Mouse (Mus musculus) heart, embryonic 12.5 days (tissue): Measurements from ENCODE around the gene Ankrd6. TPM values are rescaled to one million over a fixed set of nuclear protein-coding genes. Genes with fewer than 3 reads are reported as not detected.

ENCODE experiments used
- ATAC-seq: fragments of 200-750 bp; cut with Nextera tagmentation; 2 replicates; pipeline ENCODE4 v1.8.0; 2017; ENCODE audit warnings: moderate TSS enrichment, moderate library complexity; ENCODE audit not compliant: insufficient number of reproducible peaks, low FRiP score
- H3K27ac ChIP-seq: fragments of 300-500 bp; sonication (generic); 2 replicates; pipeline ENCODE4 v1.5.1; 2016; ENCODE audit warnings: mild to moderate bottlenecking, moderate library complexity; ENCODE audit not compliant: poor library complexity, severe bottlenecking
- H3K27me3 ChIP-seq: fragments of 300-500 bp; sonication (generic); replicated peaks from 2 replicates; pipeline ENCODE4 v1.6.1; 2016; ENCODE audit warnings: mild to moderate bottlenecking, moderate library complexity
- H3K36me3 ChIP-seq: fragments of 300-500 bp; sonication (generic); 2 replicates; pipeline ENCODE4 v1.6.1; 2016; ENCODE audit warnings: mild to moderate bottlenecking, moderate library complexity
- H3K4me1 ChIP-seq: fragments of 300-500 bp; sonication (generic); replicated peaks from 2 replicates; pipeline ENCODE4 v1.6.1; 2016; ENCODE audit warnings: mild to moderate bottlenecking
- H3K4me2 ChIP-seq: fragments of 300-500 bp; sonication (generic); 2 replicates; pipeline ENCODE4 v1.6.1; 2016; ENCODE audit warnings: mild to moderate bottlenecking, moderate library complexity
- H3K4me3 ChIP-seq: fragments of 300-500 bp; sonication (generic); 2 replicates; pipeline ENCODE4 v1.5.1; 2016; ENCODE audit warnings: mild to moderate bottlenecking
- H3K9ac ChIP-seq: fragments of 300-500 bp; sonication (generic); 2 replicates; pipeline ENCODE4 v1.6.1; 2016; ENCODE audit warnings: mild to moderate bottlenecking, moderate library complexity
- H3K9me3 ChIP-seq: fragments of 300-500 bp; sonication (generic); replicated peaks from 2 replicates; pipeline ENCODE4 v1.6.1; 2016; ENCODE audit warnings: mild to moderate bottlenecking, moderate library complexity
- WGBS: fragments of 180-500 bp; shearing (Covaris S2); methylation state at CpG from one replicate; pipeline ENCODE4 v1.1.7; 2016; 5-methylcytosine and 5-hydroxymethylcytosine counted together
- polyA plus RNA-seq: library from polyadenylated mRNA; unstranded; fragments of >200 nt; fragmentation: Nextera tagmentation; extraction: Ambion mirVana; gene quantifications from 2 replicates; pipeline ENCODE4 v1.2.1, GENCODE M21; 2016

Gene Ankrd6
- polyA plus RNA-seq, 1 experiment from 2014 or later: 7.7 TPM

DNA sequence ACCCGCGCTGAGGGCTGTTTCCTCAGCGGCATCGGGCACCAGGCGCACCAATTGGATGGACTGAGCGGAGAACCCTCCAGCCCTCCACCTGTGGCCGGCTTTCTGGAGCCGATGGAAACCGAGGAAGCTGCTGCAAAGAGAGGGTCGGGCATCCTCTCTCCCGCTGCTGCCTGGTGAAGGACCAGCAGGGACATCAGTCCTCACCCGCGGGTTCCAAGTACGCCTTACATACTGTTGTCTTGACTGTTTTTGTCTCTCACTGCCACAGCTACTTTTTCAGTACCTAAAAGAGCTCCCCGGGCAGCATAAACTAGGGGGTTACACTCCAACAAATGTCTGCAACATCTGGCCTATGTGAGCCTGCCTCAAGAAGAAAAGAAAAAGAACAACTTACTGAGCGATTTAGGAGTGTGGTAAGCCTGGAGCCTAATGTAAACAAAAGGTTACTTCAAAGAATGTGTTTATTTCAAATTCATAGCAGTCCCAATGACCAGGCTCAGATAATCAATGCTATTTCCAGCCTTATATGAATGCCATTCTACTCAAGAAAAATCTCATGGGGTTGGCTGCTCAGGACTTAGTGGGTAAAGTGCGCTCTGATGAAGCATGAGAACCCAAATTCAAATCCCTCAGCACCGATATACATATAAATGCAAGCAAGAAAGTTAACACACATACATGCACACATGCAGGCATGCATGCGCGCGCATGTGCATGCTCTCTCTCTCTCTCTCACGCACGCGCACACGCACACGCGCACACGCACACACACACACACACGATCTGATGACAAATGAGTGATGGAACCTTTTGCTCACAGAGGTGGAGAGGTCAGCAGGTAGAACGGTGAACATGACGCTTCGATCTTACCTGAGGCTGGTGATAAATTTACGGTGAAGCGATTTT is 647 bp upstream of the Ankrd6 start:
- Histone ChIP-seq H3K27me3 (peaks cover 4% of the 10 kb centered on the region; the same call in 1 of the 2 replicates), H3K9ac (peak overlapping the region; percentile 78), H3K4me1 (peaks cover 30% of the 10 kb centered on the region), H3K9me3 (no peaks in the 10 kb centered on the region; the same call in 1 of the 2 replicates), H3K4me2 (peak overlapping the region; percentile 89), H3K27ac (no peak overlapping the region), H3K4me3 (peak overlapping the region; percentile 83), H3K36me3 (no peaks in the 10 kb centered on the region)
- ATAC-seq: peak; percentile 45
- 3% methylated on average over 34 of the region's 34 CpGs for WGBS

DNA sequence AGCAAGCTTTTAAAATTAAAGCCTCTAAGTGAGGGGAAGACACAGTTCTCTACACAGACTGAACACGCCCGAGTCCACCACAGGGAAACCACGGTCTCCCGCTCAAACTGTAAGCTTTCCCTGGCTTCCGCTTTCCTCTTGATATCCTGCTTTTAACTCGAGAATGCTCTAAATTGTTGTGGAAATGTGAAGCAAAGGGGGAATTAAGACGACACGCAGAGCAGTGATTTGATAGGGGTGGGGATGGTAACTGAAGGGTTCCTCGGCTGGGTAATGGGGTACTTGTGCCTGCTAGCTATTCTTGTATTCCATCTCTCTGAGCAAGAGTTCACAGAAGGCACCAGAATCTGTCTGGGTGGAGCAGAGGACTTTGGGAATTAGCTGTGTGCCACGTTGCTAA is 1.9 kb downstream of the Ankrd6 start:
- no peak for ATAC-seq
- 49% methylated on average over 10 of the region's 10 CpGs for WGBS
- Histone ChIP-seq H3K4me1 (peaks cover 30% of the 10 kb centered on the region), H3K27me3 (peaks cover 4% of the 10 kb centered on the region; the same call in 1 of the 2 replicates), H3K9me3 (no peaks in the 10 kb centered on the region; the same call in 1 of the 2 replicates), H3K36me3 (no peaks in the 10 kb centered on the region), H3K9ac (no peak overlapping the region), H3K4me3 (no peak overlapping the region), H3K4me2 (0 out of 2 replicates have a peak overlapping the region, but pooled peaks have one; percentile 21), H3K27ac (no peak overlapping the region)

DNA sequence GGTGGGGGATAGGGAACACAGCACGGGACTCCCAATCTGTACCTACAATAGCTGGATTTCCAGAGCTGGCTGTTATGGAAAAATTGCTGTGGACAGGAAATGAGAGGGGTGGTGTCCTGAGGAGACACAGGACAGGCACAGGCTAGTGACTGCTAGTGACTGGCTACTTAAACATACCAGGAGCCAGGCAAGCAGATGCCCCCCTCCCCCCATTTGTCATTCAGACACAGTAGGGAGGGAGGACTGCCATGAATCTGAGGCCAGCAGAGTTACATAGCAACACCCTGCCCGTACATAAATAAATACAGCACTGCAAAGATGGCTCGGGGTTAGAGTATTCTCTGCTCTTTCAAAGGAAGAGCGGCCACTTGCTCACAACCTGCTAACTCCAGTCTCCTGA is 3.0 kb downstream of the Ankrd6 start:
- Histone ChIP-seq H3K9me3 (no peaks in the 10 kb centered on the region), H3K27me3 (peaks cover 4% of the 10 kb centered on the region; the same call in 1 of the 2 replicates), H3K9ac (no peak overlapping the region), H3K27ac (peak overlapping the region; percentile 58), H3K4me2 (peak overlapping the region; percentile 50), H3K4me1 (peaks cover 30% of the 10 kb centered on the region), H3K4me3 (no peak overlapping the region), H3K36me3 (no peaks in the 10 kb centered on the region)
- 24% methylated on average over 4 of the region's 4 CpGs for WGBS
- ATAC-seq: no peak

DNA sequence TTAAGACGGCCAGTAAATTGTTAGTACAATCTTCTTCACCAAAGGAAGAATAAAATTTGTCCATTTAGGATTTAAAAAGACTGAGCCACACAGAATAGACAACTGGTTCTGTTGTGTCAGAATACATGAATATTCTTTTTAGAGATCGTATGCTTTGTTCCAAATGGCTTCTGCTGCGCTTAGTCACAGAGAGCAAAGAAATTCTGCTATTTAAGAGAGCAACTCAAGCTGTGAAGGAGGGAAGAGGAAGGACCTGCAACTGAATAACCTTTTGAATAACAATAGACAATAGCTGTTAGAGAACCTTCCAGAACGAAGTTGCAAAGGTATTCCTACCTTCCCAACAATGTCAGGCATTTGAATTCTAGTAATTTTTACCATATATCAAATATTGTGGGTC is 9.7 kb downstream of the Ankrd6 start:
- ATAC-seq: no peak
- 74% methylated on average over 4 of the region's 4 CpGs for WGBS
- H3K4me1 ChIP-seq: peaks cover 18% of the 10 kb centered on the region

DNA sequence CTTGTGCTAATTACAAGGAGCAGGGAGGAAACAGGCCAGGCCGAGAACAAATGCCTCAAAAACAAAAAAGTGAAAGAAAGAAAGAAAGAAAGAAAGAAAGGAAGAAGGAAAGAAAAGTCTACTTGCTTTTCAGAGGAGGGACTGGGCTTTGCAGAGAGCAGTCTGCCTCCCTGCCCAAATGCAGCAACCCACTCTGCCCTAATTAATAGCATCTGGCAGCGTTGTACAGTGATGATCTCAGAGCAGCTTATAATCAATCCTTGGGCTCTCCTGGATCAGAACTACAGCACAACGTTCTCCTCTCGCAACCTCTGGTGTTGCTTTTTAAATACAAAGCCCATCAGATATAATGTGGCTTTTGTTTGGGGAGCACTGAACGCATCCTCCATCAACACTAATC is 10.7 kb downstream of the Ankrd6 start:
- H3K9ac ChIP-seq: no peak overlapping the region
- no peak for ATAC-seq
- H3K36me3 ChIP-seq: no peaks in the 10 kb centered on the region
- H3K4me1 ChIP-seq: peaks cover 19% of the 10 kb centered on the region
- no peak overlapping the region for H3K27ac ChIP-seq
- H3K27me3 ChIP-seq: no peaks in the 10 kb centered on the region
- no peak overlapping the region for H3K4me3 ChIP-seq
- no peak overlapping the region for H3K4me2 ChIP-seq
- 66% methylated on average over 5 of the region's 5 CpGs for WGBS
- no peaks in the 10 kb centered on the region for H3K9me3 ChIP-seq

More for the DNA sequence above, 9.7 kb downstream of the Ankrd6 start:
- no peak overlapping the region for H3K4me3 ChIP-seq
- H3K27ac ChIP-seq: no peak overlapping the region
- no peak overlapping the region for H3K4me2 ChIP-seq
- H3K9me3 ChIP-seq: no peaks in the 10 kb centered on the region
- no peak overlapping the region for H3K9ac ChIP-seq
- no peaks in the 10 kb centered on the region for H3K36me3 ChIP-seq
- no peaks in the 10 kb centered on the region for H3K27me3 ChIP-seq

DNA sequence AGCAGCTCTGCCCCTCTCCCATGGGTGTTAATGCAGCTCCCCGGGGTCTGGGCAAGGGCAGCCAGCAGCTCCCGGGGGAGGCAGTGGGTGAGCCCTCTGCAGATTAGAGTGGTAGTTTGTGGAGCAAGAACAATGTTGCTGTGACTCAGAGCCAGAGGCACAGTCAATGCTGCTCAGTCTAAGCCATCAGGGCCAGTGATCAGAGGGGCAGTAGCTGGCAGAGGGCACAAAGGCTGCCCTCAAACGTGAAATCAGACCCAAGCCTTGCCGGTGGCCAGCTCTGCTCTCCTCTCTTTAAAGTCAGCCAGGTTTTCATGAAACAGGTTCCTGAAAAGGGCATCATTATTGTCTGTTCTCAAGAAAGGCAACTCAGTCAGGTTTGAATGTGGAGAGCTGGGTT is 11.1 kb downstream of the Ankrd6 start:
- ATAC-seq: no peak; the same call in 1 of the 2 replicates
- no peak overlapping the region for H3K4me3 ChIP-seq
- WGBS: 49% methylated on average over 4 of the region's 4 CpGs

DNA sequence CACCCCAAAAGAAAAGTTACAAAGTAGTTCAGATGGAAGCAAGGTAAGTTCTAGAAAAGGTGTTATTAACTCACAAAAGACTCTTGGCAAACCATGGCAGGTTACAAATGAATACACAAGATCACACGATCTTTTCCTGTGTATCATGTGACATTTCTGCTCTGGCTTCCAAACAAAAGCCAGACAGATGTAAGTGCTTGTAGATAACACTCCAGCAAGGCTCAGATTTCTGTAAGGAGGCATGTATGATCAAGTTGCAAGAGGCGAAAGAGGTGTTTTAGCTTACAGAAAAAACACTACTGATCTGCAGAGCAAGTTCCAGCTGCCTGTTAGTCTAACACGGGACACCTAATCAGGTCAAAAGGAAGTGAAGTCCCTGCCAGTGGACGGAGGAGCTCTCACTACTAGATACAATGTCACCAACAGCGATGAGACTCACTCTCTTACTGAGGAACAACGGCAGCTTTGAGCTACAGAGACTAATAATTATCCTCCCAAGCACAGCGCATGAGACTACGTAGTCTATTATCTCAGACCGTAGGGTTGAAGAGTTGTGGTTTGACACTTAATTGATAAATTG is 13.8 kb downstream of the Ankrd6 start:
- no peak overlapping the region for H3K9ac ChIP-seq
- ATAC-seq: no peak
- peaks cover 22% of the 10 kb centered on the region for H3K4me1 ChIP-seq
- peak overlapping the region; percentile 53 for H3K27ac ChIP-seq
- H3K36me3 ChIP-seq: no peaks in the 10 kb centered on the region
- 14% methylated on average over 9 of the region's 9 CpGs for WGBS
- peak overlapping the region; percentile 12; the same call in 1 of the 2 replicates for H3K4me3 ChIP-seq
- no peaks in the 10 kb centered on the region for H3K9me3 ChIP-seq
- H3K4me2 ChIP-seq: peak overlapping the region; percentile 48
- H3K27me3 ChIP-seq: no peaks in the 10 kb centered on the region

More for the DNA sequence above, 11.1 kb downstream of the Ankrd6 start:
- Histone ChIP-seq H3K9ac (no peak overlapping the region), H3K27me3 (no peaks in the 10 kb centered on the region), H3K27ac (no peak overlapping the region), H3K9me3 (no peaks in the 10 kb centered on the region), H3K4me2 (no peak overlapping the region), H3K4me1 (peaks cover 19% of the 10 kb centered on the region), H3K36me3 (no peaks in the 10 kb centered on the region)

DNA sequence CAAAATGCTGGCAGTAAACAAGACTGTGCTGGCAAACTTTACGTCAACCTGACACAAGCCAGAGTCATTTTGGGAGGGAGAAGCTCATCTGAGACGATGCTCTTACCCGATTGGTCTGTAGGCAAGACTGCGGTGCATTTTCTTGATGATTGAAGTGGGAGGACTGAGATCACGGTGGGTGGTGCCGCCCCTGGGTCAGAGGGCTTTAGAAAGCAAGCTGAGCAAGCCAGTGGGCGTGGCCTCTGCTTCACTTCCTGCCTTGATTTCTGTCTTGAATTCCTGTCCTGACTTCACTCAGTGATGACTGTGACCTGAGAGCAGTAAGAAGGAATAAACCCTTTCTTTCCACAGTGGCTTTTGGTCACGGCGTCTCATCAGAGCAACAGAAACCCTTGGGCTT is 18.6 kb downstream of the Ankrd6 start:
- Histone ChIP-seq H3K4me3 (no peak overlapping the region), H3K36me3 (0 out of 2 replicates have a peak, but pooled peaks cover 3% of the 10 kb centered on the region), H3K9me3 (no peaks in the 10 kb centered on the region), H3K4me2 (no peak overlapping the region), H3K9ac (no peak overlapping the region), H3K27me3 (no peaks in the 10 kb centered on the region), H3K27ac (no peak overlapping the region), H3K4me1 (peaks cover 19% of the 10 kb centered on the region)
- no peak for ATAC-seq
- WGBS: 61% methylated on average over 9 of the region's 9 CpGs

DNA sequence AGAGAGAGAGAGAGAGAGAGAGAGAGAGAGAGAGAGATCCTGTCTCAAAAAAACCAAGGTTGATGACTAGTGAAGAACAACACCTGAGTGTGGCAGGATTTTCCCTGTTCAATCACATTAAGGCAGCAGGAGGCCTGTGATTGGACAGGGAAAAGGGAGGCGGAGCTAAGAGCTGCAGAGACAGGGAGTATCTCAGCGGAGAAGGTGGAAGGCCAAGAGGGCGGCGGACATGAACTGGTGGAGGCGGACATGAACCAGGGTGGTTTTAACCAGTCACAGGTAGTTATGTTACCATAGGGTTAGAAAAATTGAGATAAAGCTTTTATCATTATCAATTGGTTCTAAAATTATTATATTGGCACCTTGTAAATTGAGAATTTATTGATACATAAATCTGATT is 20.9 kb downstream of the Ankrd6 start:
- 86% methylated on average over 5 of the region's 5 CpGs for WGBS

DNA sequence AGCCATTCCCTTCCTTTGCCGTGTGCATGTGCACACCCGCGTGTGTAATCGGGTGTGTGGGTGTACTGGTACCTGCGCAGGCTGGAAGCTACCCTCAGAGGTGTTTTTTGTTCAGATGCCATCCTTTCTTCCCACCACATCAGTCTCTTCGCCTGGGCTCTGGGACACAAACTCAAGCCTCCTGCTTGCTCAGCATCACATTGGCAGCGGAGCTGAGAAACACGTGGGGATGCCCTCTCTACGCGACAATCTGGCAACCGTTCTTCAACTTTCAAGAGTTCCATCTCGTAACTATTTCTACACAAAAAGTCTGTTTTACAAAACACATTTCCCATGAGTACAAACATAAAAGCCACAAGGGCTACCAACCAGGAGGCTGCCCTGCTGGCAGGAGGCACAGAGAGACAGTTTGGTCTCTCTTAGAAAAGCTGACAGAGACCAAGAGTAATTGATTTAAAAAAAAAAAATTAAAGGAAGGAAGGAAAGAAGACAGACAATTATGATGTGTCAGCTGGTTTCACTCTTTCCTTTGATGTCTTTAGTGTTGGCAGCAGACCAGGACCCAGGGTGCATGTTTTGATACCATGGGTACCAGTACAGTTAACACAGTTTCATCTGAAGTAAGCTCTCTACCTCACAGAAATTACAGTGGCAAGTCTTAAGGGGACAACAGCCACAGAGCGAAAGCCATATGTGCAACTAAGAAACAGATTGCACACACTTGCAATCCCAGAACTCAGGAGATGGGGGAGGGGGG is 21.8 kb downstream of the Ankrd6 start:
- WGBS: 89% methylated on average over 13 of the region's 13 CpGs
- H3K9ac ChIP-seq: no peak overlapping the region
- peaks cover 19% of the 10 kb centered on the region for H3K4me1 ChIP-seq
- no peaks in the 10 kb centered on the region for H3K9me3 ChIP-seq
- H3K4me3 ChIP-seq: no peak overlapping the region
- no peak for ATAC-seq
- H3K27ac ChIP-seq: no peak overlapping the region
- no peak overlapping the region for H3K4me2 ChIP-seq
- no peaks in the 10 kb centered on the region for H3K27me3 ChIP-seq
- 0 out of 2 replicates have a peak, but pooled peaks cover 3% of the 10 kb centered on the region for H3K36me3 ChIP-seq

More for the DNA sequence above, 20.9 kb downstream of the Ankrd6 start:
- Histone ChIP-seq H3K27ac (no peak overlapping the region), H3K9ac (no peak overlapping the region), H3K27me3 (no peaks in the 10 kb centered on the region), H3K36me3 (0 out of 2 replicates have a peak, but pooled peaks cover 3% of the 10 kb centered on the region), H3K4me2 (no peak overlapping the region), H3K4me3 (no peak overlapping the region), H3K9me3 (no peaks in the 10 kb centered on the region), H3K4me1 (peaks cover 13% of the 10 kb centered on the region)
- no peak for ATAC-seq

DNA sequence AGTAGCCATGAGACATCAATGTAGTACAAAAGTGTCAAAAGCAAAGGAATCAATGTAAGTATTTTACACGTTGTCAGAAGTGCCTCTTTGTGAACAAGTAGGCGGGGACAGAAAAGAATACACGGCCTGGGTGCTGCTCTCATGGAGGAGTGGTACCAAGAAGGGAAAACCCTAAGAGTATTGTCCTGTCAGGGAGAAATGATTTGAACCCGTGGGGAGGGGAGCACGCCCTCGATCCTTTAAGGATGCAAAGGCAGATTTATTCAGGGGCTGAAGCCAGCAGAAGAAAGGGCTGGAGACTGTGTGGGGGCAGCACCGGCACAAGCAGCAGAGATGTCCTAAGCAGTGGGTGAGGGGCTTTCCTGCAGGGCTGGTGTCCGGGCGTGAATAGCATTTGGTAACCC is 26.7 kb downstream of the Ankrd6 start:
- Histone ChIP-seq H3K27me3 (no peaks in the 10 kb centered on the region), H3K4me1 (peaks cover 25% of the 10 kb centered on the region), H3K4me3 (no peak overlapping the region), H3K36me3 (0 out of 2 replicates have a peak, but pooled peaks cover 3% of the 10 kb centered on the region), H3K9me3 (no peaks in the 10 kb centered on the region), H3K27ac (no peak overlapping the region), H3K9ac (no peak overlapping the region), H3K4me2 (peak overlapping the region; percentile 60)
- 43% methylated on average over 9 of the region's 9 CpGs for WGBS
- ATAC-seq: no peak
